Mouse (Mus musculus) stomach, postnatal 0 days (tissue): Measurements from ENCODE around the gene Btbd19.

Experiments used
- CTCF ChIP-seq: IDR thresholded peaks from 2 replicates; pipeline ENCODE4 v1.5.1; 2016; ENCODE audit warnings: antibody characterized with exemption, low read depth, mild to moderate bottlenecking, moderate library complexity
- EP300 ChIP-seq: optimal IDR thresholded peaks from 2 replicates; pipeline ENCODE3; 2016; ENCODE audit warnings: antibody characterized with exemption

DNA sequence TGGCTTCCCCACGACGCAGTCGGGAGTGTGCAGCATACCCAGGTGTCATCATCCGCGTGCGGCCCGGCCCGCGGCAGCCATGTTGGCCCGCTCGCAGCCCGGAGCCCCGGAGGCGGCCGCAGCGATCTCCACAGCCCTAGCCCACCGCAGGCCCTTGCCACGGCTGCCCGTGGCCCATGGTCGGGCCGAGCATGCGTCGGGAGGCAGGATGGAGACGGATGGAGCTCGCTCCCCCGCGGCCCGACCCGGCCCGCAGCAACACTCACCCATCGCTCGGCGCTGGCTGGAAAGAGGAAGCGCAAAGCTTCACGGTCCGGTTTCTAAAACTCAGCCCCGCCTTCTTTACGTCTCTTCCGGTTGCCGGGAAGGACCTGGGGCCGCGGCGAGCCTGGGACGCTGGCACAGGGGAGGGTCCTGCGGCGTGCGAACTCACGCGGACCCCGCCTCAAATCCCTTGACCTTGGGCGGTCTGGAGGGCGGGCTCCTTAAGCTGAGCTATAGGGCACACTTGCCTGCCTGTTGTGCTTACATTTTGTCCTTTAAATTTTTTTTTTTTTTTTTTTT, 30.3 kb upstream of the Btbd19 start, which contains the start of gene Rps8:
- TF ChIP-seq CTCF = no peak
- TF ChIP-seq EP300 = no peak
